Mouse (Mus musculus): Measurements from ENCODE around the gene Diaph2. TPM values are rescaled to one million over a fixed set of nuclear protein-coding genes. Genes with fewer than 3 reads are reported as not detected.

Diaph2 gene
- polyA plus RNA-seq, 1 experiment, result 1.4 TPM

GRCm38 (mm10) chrX:129974816-129975215, 225.3 kb downstream of the Diaph2 start:
- no peak overlapping the region for H3ac ChIP-seq (ENCODE audit: control insufficient read depth, insufficient read length, low read depth)
- H3K79me2 ChIP-seq (ENCODE audit: control insufficient read depth, insufficient read depth), result no peaks in the 10 kb centered on the region
- no peak overlapping the region for H3K4me3 ChIP-seq (ENCODE audit: insufficient read depth, poor library complexity, severe bottlenecking)
- no peaks in the 10 kb centered on the region for H3K36me3 ChIP-seq (ENCODE audit: control insufficient read depth, insufficient read depth)
- no peaks in the 10 kb centered on the region for H3K27me3 ChIP-seq (ENCODE audit: control insufficient read depth, insufficient read depth, insufficient read length)
- TF ChIP-seq MYOG (IDR thresholded peaks at IDR 0.05; ENCODE audit: control insufficient read depth, extremely low read depth, insufficient read length) (no peak), USF1 (IDR thresholded peaks at IDR 0.05; ENCODE audit: low read depth) (no peak), CTCF (IDR thresholded peaks at IDR 0.05; ENCODE audit: control insufficient read depth, insufficient read depth, insufficient read length) (no peak), CEBPB (IDR thresholded peaks at IDR 0.05; ENCODE audit: low read depth) (no peak), MAX (IDR thresholded peaks at IDR 0.05) (no peak), MYOD1 (IDR thresholded peaks at IDR 0.05; ENCODE audit: control insufficient read depth, insufficient read length, low read depth) (no peak), FOSL1 (IDR thresholded peaks at IDR 0.05; ENCODE audit: insufficient read depth, low read length, poor library complexity, severe bottlenecking) (no peak)
- no peaks in the 10 kb centered on the region for H3K79me3 ChIP-seq (ENCODE audit: low read depth)

GRCm38 (mm10) chrX:130008210-130008609, 258.7 kb downstream of the Diaph2 start:
- Histone ChIP-seq H3K79me3 (ENCODE audit: low read depth) (no peaks in the 10 kb centered on the region), H3K36me3 (ENCODE audit: control insufficient read depth, insufficient read depth) (no peaks in the 10 kb centered on the region), H3ac (ENCODE audit: control insufficient read depth, insufficient read length, low read depth) (no peak overlapping the region), H3K4me3 (ENCODE audit: insufficient read depth, poor library complexity, severe bottlenecking) (no peak overlapping the region), H3K27me3 (ENCODE audit: control insufficient read depth, insufficient read depth, insufficient read length) (no peaks in the 10 kb centered on the region), H3K79me2 (ENCODE audit: control insufficient read depth, insufficient read depth) (no peaks in the 10 kb centered on the region)
- TF ChIP-seq MYOD1 (IDR thresholded peaks at IDR 0.05; ENCODE audit: control insufficient read depth, insufficient read length, low read depth), result no peak
- no peak for TF ChIP-seq MAX (IDR thresholded peaks at IDR 0.05)
- no peak for TF ChIP-seq MYOG (IDR thresholded peaks at IDR 0.05; ENCODE audit: control insufficient read depth, extremely low read depth, insufficient read length)
- TF ChIP-seq CTCF (IDR thresholded peaks at IDR 0.05; ENCODE audit: control insufficient read depth, insufficient read depth, insufficient read length), result no peak
- no peak for TF ChIP-seq FOSL1 (IDR thresholded peaks at IDR 0.05; ENCODE audit: insufficient read depth, low read length, poor library complexity, severe bottlenecking)
- TF ChIP-seq USF1 (IDR thresholded peaks at IDR 0.05; ENCODE audit: low read depth), result no peak
- TF ChIP-seq CEBPB (IDR thresholded peaks at IDR 0.05; ENCODE audit: low read depth), result no peak

GRCm38 (mm10) chrX:130019735-130020134, 270.2 kb downstream of the Diaph2 start:
- no peaks in the 10 kb centered on the region for H3K79me3 ChIP-seq (ENCODE audit: low read depth)
- no peaks in the 10 kb centered on the region for H3K27me3 ChIP-seq (ENCODE audit: control insufficient read depth, insufficient read depth, insufficient read length)
- no peak overlapping the region for H3ac ChIP-seq (ENCODE audit: control insufficient read depth, insufficient read length, low read depth)
- H3K36me3 ChIP-seq (ENCODE audit: control insufficient read depth, insufficient read depth), result no peaks in the 10 kb centered on the region
- TF ChIP-seq FOSL1 (IDR thresholded peaks at IDR 0.05; ENCODE audit: insufficient read depth, low read length, poor library complexity, severe bottlenecking) (no peak), CTCF (IDR thresholded peaks at IDR 0.05; ENCODE audit: control insufficient read depth, insufficient read depth, insufficient read length) (no peak)
- no peak overlapping the region for H3K4me3 ChIP-seq (ENCODE audit: insufficient read depth, poor library complexity, severe bottlenecking)
- no peaks in the 10 kb centered on the region for H3K79me2 ChIP-seq (ENCODE audit: control insufficient read depth, insufficient read depth)

GRCm38 (mm10) chrX:130044525-130044924, 295.0 kb downstream of the Diaph2 start:
- no peaks in the 10 kb centered on the region for H3K36me3 ChIP-seq (ENCODE audit: control insufficient read depth, insufficient read depth)
- no peaks in the 10 kb centered on the region for H3K79me3 ChIP-seq (ENCODE audit: low read depth)
- H3ac ChIP-seq (ENCODE audit: control insufficient read depth, insufficient read length, low read depth), result no peak overlapping the region
- no peak for TF ChIP-seq MAX (IDR thresholded peaks at IDR 0.05)
- no peak for TF ChIP-seq CTCF (IDR thresholded peaks at IDR 0.05; ENCODE audit: control insufficient read depth, insufficient read depth, insufficient read length)
- H3K79me2 ChIP-seq (ENCODE audit: control insufficient read depth, insufficient read depth), result no peaks in the 10 kb centered on the region
- no peak overlapping the region for H3K4me3 ChIP-seq (ENCODE audit: insufficient read depth, poor library complexity, severe bottlenecking)
- no peaks in the 10 kb centered on the region for H3K27me3 ChIP-seq (ENCODE audit: control insufficient read depth, insufficient read depth, insufficient read length)

- Histone ChIP-seq H3K36me3 (ENCODE audit: control insufficient read depth, insufficient read depth) (no peaks in the 10 kb centered on the region), H3ac (ENCODE audit: control insufficient read depth, insufficient read length, low read depth) (no peak overlapping the region)
These were observed 399.7 kb downstream of the Diaph2 start for GRCm38 (mm10) chrX:130149216-130149615.

GRCm38 (mm10) chrX:130152164-130152563, 402.6 kb downstream of the Diaph2 start:
- Histone ChIP-seq H3K27me3 (ENCODE audit: control insufficient read depth, insufficient read depth, insufficient read length) (no peaks in the 10 kb centered on the region), H3K79me3 (ENCODE audit: low read depth) (no peaks in the 10 kb centered on the region), H3K36me3 (ENCODE audit: control insufficient read depth, insufficient read depth) (no peaks in the 10 kb centered on the region), H3ac (ENCODE audit: control insufficient read depth, insufficient read length, low read depth) (no peak overlapping the region), H3K4me3 (ENCODE audit: insufficient read depth, poor library complexity, severe bottlenecking) (no peak overlapping the region), H3K79me2 (ENCODE audit: control insufficient read depth, insufficient read depth) (no peaks in the 10 kb centered on the region)
- TF ChIP-seq USF1 (IDR thresholded peaks at IDR 0.05; ENCODE audit: low read depth) (no peak), CTCF (IDR thresholded peaks at IDR 0.05; ENCODE audit: control insufficient read depth, insufficient read depth, insufficient read length) (no peak), FOSL1 (IDR thresholded peaks at IDR 0.05; ENCODE audit: insufficient read depth, low read length, poor library complexity, severe bottlenecking) (no peak), CEBPB (IDR thresholded peaks at IDR 0.05; ENCODE audit: low read depth) (no peak), MAX (IDR thresholded peaks at IDR 0.05) (no peak), MYOG (IDR thresholded peaks at IDR 0.05; ENCODE audit: control insufficient read depth, extremely low read depth, insufficient read length) (no peak), MYOD1 (IDR thresholded peaks at IDR 0.05; ENCODE audit: control insufficient read depth, insufficient read length, low read depth) (no peak)

More at GRCm38 (mm10) chrX:130149216-130149615, 399.7 kb downstream of the Diaph2 start:
- Histone ChIP-seq H3K79me2 (ENCODE audit: control insufficient read depth, insufficient read depth) (no peaks in the 10 kb centered on the region), H3K79me3 (ENCODE audit: low read depth) (no peaks in the 10 kb centered on the region), H3K27me3 (ENCODE audit: control insufficient read depth, insufficient read depth, insufficient read length) (no peaks in the 10 kb centered on the region), H3K4me3 (ENCODE audit: insufficient read depth, poor library complexity, severe bottlenecking) (no peak overlapping the region)
- TF ChIP-seq MYOD1 (IDR thresholded peaks at IDR 0.05; ENCODE audit: control insufficient read depth, insufficient read length, low read depth) (no peak), USF1 (IDR thresholded peaks at IDR 0.05; ENCODE audit: low read depth) (no peak), FOSL1 (IDR thresholded peaks at IDR 0.05; ENCODE audit: insufficient read depth, low read length, poor library complexity, severe bottlenecking) (no peak), CTCF (IDR thresholded peaks at IDR 0.05; ENCODE audit: control insufficient read depth, insufficient read depth, insufficient read length) (no peak), MAX (IDR thresholded peaks at IDR 0.05) (no peak), MYOG (IDR thresholded peaks at IDR 0.05; ENCODE audit: control insufficient read depth, extremely low read depth, insufficient read length) (no peak), CEBPB (IDR thresholded peaks at IDR 0.05; ENCODE audit: low read depth) (no peak)
